In genomic region chr1:46428401-46428800, GRCm38 (mm10) we compare ENCODE assay signal across 20 mouse cellular contexts. TPM values are rescaled to one million over a fixed set of nuclear protein-coding genes. Genes with fewer than 3 reads are reported as not detected.
DNase-seq lines count a peak whose midpoint lies in the region; ATAC-seq and TF ChIP-seq lines count a peak whose summit lies in the region.
"Had no signal": no experiment of that assay in that cellular context is flagged by ENCODE, and none has a peak within 500 bp of the region (broad histone marks: within the 10 kb centered on the region; RNA-seq: fewer than 3 reads in every experiment).

No protein-coding gene starts in this region.

- H3K9me3 ChIP-seq in hindbrain, embryonic 10.5 days = no peaks in the 10 kb centered on the region
- H3K9me3 ChIP-seq in hindbrain, embryonic 11.5 days (ENCODE audit: control insufficient read depth, low read length) = no peaks in the 10 kb centered on the region
- H3K9me3 ChIP-seq in lung, embryonic 14.5 days (ENCODE audit: low read depth, low read length) = no peaks in the 10 kb centered on the region
- peaks cover 4% of the 10 kb centered on the region for H3K9me3 ChIP-seq in E14TG2a.4 (ENCODE audit: low read length)
- H3K9me3 ChIP-seq: hindbrain, embryonic 15.5 days; lung, embryonic 15.5 days; midbrain, embryonic 15.5 days had no signal

- TF ChIP-seq CTCF in lung, embryonic 14.5 days (IDR thresholded peaks at IDR 0.05; ENCODE audit: low read depth) = peak; percentile 28
- peak; percentile 26; the same call in 1 of the 2 replicates for TF ChIP-seq CTCF in E14TG2a.4 (conservative IDR thresholded peaks at IDR 0.05; ENCODE audit: low read length)

- peak; percentile 6 for DNase-seq in hindbrain, embryonic 10.5 days (ENCODE audit: low spot score)
- DNase-seq in hindbrain, embryonic 11.5 days (ENCODE audit: low spot score) = no peak
- peak; percentile 4 for DNase-seq in lung, embryonic 14.5 days
- DNase-seq in lung, adult 18-20 months = no peak
- peak; percentile 10 for DNase-seq in embryo, embryonic 11 days
- DNase-seq: adrenal gland, postnatal 14 days; cerebellum, adult 18-20 months; gastrocnemius, postnatal 14 days; heart, adult 2 months; kidney, adult 2 months; kidney, postnatal 36 days; right cerebral cortex, adult 18-20 months; thymus, postnatal 25 days had no signal

- H3K4me2 ChIP-seq in hindbrain, embryonic 11.5 days (replicated peaks; ENCODE audit: low read depth, low read length) = no peak overlapping the region
- H3K4me2 ChIP-seq in lung, embryonic 14.5 days = no peak overlapping the region
- H3K4me2 ChIP-seq: hindbrain, embryonic 15.5 days; lung, embryonic 15.5 days; midbrain, embryonic 15.5 days had no signal

- ATAC-seq in hindbrain, embryonic 11.5 days (ENCODE audit: low FRiP score) = no peak
- no peak for ATAC-seq in lung, embryonic 14.5 days (ENCODE audit: insufficient read depth)
- no peak for ATAC-seq in CD4-positive, CD25-positive, alpha-beta regulatory T cell, adult 4 months
- ATAC-seq: midbrain, embryonic 15.5 days had no signal

- H3K9ac ChIP-seq in hindbrain, embryonic 11.5 days (ENCODE audit: low read depth, low read length) = no peak overlapping the region
- H3K9ac ChIP-seq in lung, embryonic 14.5 days = no peak overlapping the region
- H3K9ac ChIP-seq: hindbrain, embryonic 15.5 days; lung, embryonic 15.5 days; midbrain, embryonic 15.5 days had no signal

- no peaks in the 10 kb centered on the region for H3K36me3 ChIP-seq in hindbrain, embryonic 10.5 days
- no peaks in the 10 kb centered on the region for H3K36me3 ChIP-seq in hindbrain, embryonic 11.5 days (ENCODE audit: control insufficient read depth, insufficient read depth, low read length)
- no peaks in the 10 kb centered on the region for H3K36me3 ChIP-seq in lung, embryonic 14.5 days (ENCODE audit: insufficient read depth)
- H3K36me3 ChIP-seq in E14TG2a.4 (ENCODE audit: insufficient read depth, low read length) = no peaks in the 10 kb centered on the region
- H3K36me3 ChIP-seq: hindbrain, embryonic 15.5 days; lung, embryonic 15.5 days; midbrain, embryonic 15.5 days had no signal

- peaks cover 9% of the 10 kb centered on the region; the same call in 1 of the 2 replicates for H3K4me1 ChIP-seq in hindbrain, embryonic 10.5 days (replicated peaks)
- no peaks in the 10 kb centered on the region for H3K4me1 ChIP-seq in hindbrain, embryonic 11.5 days (replicated peaks; ENCODE audit: control insufficient read depth, insufficient read depth, low read length)
- no peaks in the 10 kb centered on the region for H3K4me1 ChIP-seq in lung, embryonic 14.5 days (ENCODE audit: insufficient read depth)
- peaks cover 3% of the 10 kb centered on the region; the same call in 1 of the 2 replicates for H3K4me1 ChIP-seq in E14TG2a.4 (replicated peaks; ENCODE audit: low read depth, low read length)
- H3K4me1 ChIP-seq: hindbrain, embryonic 15.5 days had no signal

- WGBS in hindbrain, embryonic 10.5 days = 83% methylated on average over 2 of the region's 2 CpGs
- 79% methylated on average over 2 of the region's 2 CpGs for WGBS in hindbrain, embryonic 11.5 days
- 74% methylated on average over 2 of the region's 2 CpGs for WGBS in lung, embryonic 14.5 days

- H3K27me3 ChIP-seq in hindbrain, embryonic 10.5 days (ENCODE audit: insufficient read depth, poor library complexity, severe bottlenecking) = no peaks in the 10 kb centered on the region
- no peaks in the 10 kb centered on the region for H3K27me3 ChIP-seq in hindbrain, embryonic 11.5 days (ENCODE audit: control insufficient read depth, insufficient read depth, low read length)
- H3K27me3 ChIP-seq in lung, embryonic 14.5 days (ENCODE audit: insufficient read depth, low read length) = no peaks in the 10 kb centered on the region
- no peaks in the 10 kb centered on the region for H3K27me3 ChIP-seq in E14TG2a.4 (ENCODE audit: insufficient read depth, low read length)
- H3K27me3 ChIP-seq: hindbrain, embryonic 15.5 days; lung, embryonic 15.5 days; midbrain, embryonic 15.5 days had no signal

- no peak overlapping the region for H3K27ac ChIP-seq in hindbrain, embryonic 10.5 days
- no peak overlapping the region for H3K27ac ChIP-seq in hindbrain, embryonic 11.5 days (ENCODE audit: low read depth, low read length)
- no peak overlapping the region for H3K27ac ChIP-seq in lung, embryonic 14.5 days (ENCODE audit: low read depth)
- H3K27ac ChIP-seq: heart, adult 2 months; hindbrain, embryonic 15.5 days; lung, embryonic 15.5 days; midbrain, embryonic 15.5 days had no signal

- H3K4me3 ChIP-seq in hindbrain, embryonic 10.5 days = no peak overlapping the region
- H3K4me3 ChIP-seq in hindbrain, embryonic 11.5 days (ENCODE audit: low read depth, low read length) = no peak overlapping the region
- no peak overlapping the region for H3K4me3 ChIP-seq in lung, embryonic 14.5 days (ENCODE audit: low read depth, low read length)
- H3K4me3 ChIP-seq in E14TG2a.4 (replicated peaks; ENCODE audit: low read length) = no peak overlapping the region
- H3K4me3 ChIP-seq: heart, adult 2 months; hindbrain, embryonic 15.5 days; lung, embryonic 15.5 days; midbrain, embryonic 15.5 days had no signal

RNA-seq across cellular contexts. Expression of gene Dnah7c, which starts 3.0 kb away (rescaled TPM):
- polyA plus RNA-seq in hindbrain, embryonic 10.5 days (2016; fragmentation: Nextera tagmentation; extraction: Ambion mirVana) = 0.07 and 0.14 TPM in 2 replicates
- 0.17 and 0.22 TPM in 2 replicates for polyA plus RNA-seq in hindbrain, embryonic 11.5 days (2014; fragmentation: Nextera tagmentation; extraction: Ambion mirVana)
- polyA plus RNA-seq in lung, embryonic 14.5 days (2014; fragmentation: Nextera tagmentation; extraction: Ambion mirVana) = 0.05 and 0.08 TPM in 2 replicates
- polyA plus RNA-seq in CD4-positive, CD25-positive, alpha-beta regulatory T cell, adult 4 months (2017; shearing (Covaris generic)) = under 1 TPM in 1 of 2 experiments, not detected in 1; 0.04 TPM
- polyA plus RNA-seq: C2C12; liver, adult 2 months had no signal

Comparison
In these comparisons a context has a peak if more than half of its experiments do, and no peak if none do; other contexts are left out.
1. DNase-seq: peak in hindbrain, embryonic 10.5 days (single experiment), lung, embryonic 14.5 days (single experiment) and embryo, embryonic 11 days (single experiment); none in hindbrain, embryonic 11.5 days (single experiment) and lung, adult 18-20 months (0 of 2).